Mouse (Mus musculus) midbrain, embryonic 10.5 days (tissue): Measurements from ENCODE around the gene Serpina9. TPM values are rescaled to one million over a fixed set of nuclear protein-coding genes. Genes with fewer than 3 reads are reported as not detected.

Experiments
- DNase-seq: peaks from one replicate; pipeline ENCODE4 v3.0.0-alpha.2; 2017; ENCODE audit warnings: low spot score
- H3K27ac ChIP-seq: fragments of 300-500 bp; sonication (generic); replicated peaks from 2 replicates; pipeline ENCODE4 v1.5.1; 2016; ENCODE audit warnings: mild to moderate bottlenecking
- H3K27me3 ChIP-seq: fragments of 300-500 bp; sonication (generic); 2 replicates; pipeline ENCODE4 v1.6.1; 2016; ENCODE audit warnings: low read depth, mild to moderate bottlenecking; ENCODE audit not compliant: poor library complexity, severe bottlenecking
- H3K36me3 ChIP-seq: fragments of 300-500 bp; sonication (generic); 2 replicates; pipeline ENCODE4 v1.6.1; 2016; ENCODE audit warnings: mild to moderate bottlenecking, moderate library complexity
- H3K4me1 ChIP-seq: fragments of 300-500 bp; sonication (generic); 2 replicates; pipeline ENCODE4 v1.6.1; 2016
- H3K4me3 ChIP-seq: fragments of 300-500 bp; sonication (generic); 2 replicates; pipeline ENCODE4 v1.5.1; 2016; ENCODE audit warnings: mild to moderate bottlenecking, moderate library complexity
- H3K9me3 ChIP-seq: fragments of 300-500 bp; sonication (generic); replicated peaks from 2 replicates; pipeline ENCODE4 v1.6.1; 2016; ENCODE audit warnings: mild to moderate bottlenecking
- WGBS: fragments of 180-500 bp; shearing (Covaris S2); methylation state at CpG from one replicate; pipeline ENCODE4 v1.1.7; 2016; 5-methylcytosine and 5-hydroxymethylcytosine counted together
- polyA plus RNA-seq: library from polyadenylated mRNA; unstranded; fragments of >200 nt; fragmentation: Nextera tagmentation; extraction: Ambion mirVana; gene quantifications from 2 replicates; pipeline ENCODE4 v1.2.1, GENCODE M21; 2016

Gene Serpina9
- polyA plus RNA-seq, 1 experiment from 2014 or later: not detected

DNA sequence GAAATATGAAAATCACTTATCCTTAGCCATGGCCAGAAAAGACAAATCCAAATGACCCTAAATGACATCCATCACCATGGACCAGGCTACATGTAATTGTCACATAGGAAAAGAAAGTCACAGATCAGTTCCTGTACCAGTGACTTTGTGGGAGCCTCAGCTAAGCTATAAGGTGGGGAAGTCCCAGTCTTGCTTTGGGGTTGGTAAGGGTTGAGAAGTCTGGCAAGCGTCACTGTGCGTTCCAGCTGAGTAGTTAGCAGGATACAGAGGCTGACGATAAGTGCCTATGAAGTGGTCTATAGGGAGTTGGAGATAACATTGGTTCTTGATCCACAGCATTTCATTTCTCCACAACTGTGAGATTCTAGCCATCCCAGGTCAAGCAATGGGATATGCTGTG lies 1.7 kb upstream of the Serpina9 start:
- H3K4me1 ChIP-seq: no peaks in the 10 kb centered on the region
- H3K4me3 ChIP-seq: no peak overlapping the region
- DNase-seq: no peak
- H3K27ac ChIP-seq: no peak overlapping the region
- WGBS: 86% methylated on average over 3 of the region's 3 CpGs
- peaks cover 7% of the 10 kb centered on the region; the same call in 1 of the 2 replicates for H3K9me3 ChIP-seq
- no peaks in the 10 kb centered on the region for H3K36me3 ChIP-seq
- no peaks in the 10 kb centered on the region for H3K27me3 ChIP-seq

DNA sequence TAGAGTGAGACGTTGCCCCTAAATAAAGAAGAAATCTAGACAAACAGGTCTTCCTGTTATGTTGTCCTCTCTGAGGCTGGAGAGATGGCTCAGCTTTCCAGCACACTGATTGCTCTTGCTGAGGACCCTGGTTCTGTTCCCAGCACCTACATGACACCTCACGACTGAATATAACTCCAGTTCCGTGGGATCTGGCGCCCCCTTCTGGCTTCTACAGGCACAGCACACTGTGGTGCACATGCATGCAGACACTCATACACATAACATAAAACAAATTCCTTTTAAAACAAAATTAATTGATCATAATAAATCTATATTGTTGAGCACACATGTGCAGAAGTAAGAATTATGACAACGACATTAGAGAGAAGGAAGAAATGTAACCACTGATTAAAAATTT lies 8.9 kb downstream of the Serpina9 start:
- 77% methylated on average over 5 of the region's 5 CpGs for WGBS
- no peak for DNase-seq
- Histone ChIP-seq H3K4me3 (no peak overlapping the region), H3K9me3 (no peaks in the 10 kb centered on the region; the same call in 1 of the 2 replicates), H3K36me3 (no peaks in the 10 kb centered on the region), H3K27ac (no peak overlapping the region), H3K27me3 (no peaks in the 10 kb centered on the region), H3K4me1 (no peaks in the 10 kb centered on the region)

DNA sequence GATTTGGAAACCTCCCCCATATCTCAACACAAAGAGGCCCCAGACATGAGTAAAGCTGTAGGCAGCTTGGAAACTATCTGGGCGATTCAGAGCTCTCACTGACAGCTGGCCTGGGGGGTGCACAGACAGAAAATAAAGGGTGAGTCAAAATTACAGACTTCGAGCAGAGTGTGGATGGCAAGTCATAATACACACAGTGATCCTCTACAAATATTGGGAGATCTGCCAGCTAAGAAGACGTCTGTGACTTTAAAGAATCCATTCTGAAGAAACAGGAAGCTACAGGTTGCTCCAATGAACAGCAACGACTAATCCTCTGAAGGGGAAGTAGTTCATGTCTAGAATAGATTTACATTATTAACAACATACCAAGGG lies 10.3 kb downstream of the Serpina9 start:
- H3K27me3 ChIP-seq: no peaks in the 10 kb centered on the region
- H3K9me3 ChIP-seq: no peaks in the 10 kb centered on the region; the same call in 1 of the 2 replicates
- 75% methylated on average over 4 of the region's 4 CpGs for WGBS
- DNase-seq: no peak
- H3K4me3 ChIP-seq: no peak overlapping the region
- no peaks in the 10 kb centered on the region for H3K36me3 ChIP-seq
- H3K27ac ChIP-seq: no peak overlapping the region
- no peaks in the 10 kb centered on the region for H3K4me1 ChIP-seq

DNA sequence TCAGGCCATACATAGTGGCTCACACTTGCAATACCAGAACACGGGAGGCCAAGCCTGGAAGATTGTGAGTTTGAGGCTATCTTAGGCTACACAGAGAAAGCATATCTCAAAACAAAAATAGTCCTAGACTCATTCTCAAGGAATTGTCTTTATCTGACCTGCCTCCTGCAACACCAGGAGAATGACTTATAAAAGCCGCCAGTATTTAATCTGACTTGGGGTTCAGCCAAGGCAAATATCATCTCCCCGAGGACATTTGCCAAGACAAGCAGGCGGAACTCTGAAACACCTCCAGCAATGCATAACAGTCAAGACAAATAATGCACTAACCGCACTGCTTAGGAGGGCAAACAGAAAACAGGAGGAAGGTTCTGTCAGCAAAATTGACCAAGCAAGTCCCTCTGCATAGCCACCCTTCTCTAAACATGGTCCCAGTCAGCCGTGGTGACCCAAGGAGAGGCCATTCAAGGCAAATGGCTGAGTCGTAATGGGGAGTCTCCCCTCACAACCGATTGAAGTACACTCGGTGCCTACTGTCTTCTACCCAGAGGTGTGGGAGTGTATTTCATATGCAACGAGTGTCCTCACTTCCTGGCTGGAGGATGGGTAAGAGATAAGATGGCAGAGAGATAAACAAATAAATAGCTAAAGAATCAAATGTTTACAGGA lies 10.9 kb downstream of the Serpina9 start:
- no peak for DNase-seq
- no peaks in the 10 kb centered on the region for H3K36me3 ChIP-seq
- no peak overlapping the region for H3K27ac ChIP-seq
- 90% methylated on average over 10 of the region's 10 CpGs for WGBS
- H3K4me1 ChIP-seq: no peaks in the 10 kb centered on the region
- H3K27me3 ChIP-seq: no peaks in the 10 kb centered on the region
- no peaks in the 10 kb centered on the region; the same call in 1 of the 2 replicates for H3K9me3 ChIP-seq
- no peak overlapping the region for H3K4me3 ChIP-seq

DNA sequence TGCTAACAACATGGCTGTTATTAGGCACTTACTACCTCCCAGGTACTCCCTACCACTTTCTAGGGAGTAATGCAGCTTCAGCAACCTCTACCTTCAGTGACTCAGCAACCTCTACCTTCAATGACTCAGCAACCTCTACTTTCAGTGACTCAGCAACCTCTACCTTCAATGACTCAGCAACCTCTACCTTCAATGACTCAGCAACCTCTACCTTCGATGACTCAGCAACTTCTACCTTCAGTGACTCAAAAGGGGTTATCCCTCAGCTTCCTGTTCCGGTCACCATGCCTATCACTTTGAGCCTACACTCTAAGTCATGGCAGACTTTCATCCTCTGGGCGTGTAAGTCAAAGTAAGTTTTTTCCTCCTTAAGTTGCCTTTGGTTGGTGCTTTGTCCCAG lies 13.0 kb downstream of the Serpina9 start:
- Histone ChIP-seq H3K4me3 (no peak overlapping the region), H3K9me3 (no peaks in the 10 kb centered on the region; the same call in 1 of the 2 replicates), H3K27ac (no peak overlapping the region), H3K4me1 (0 out of 2 replicates have a peak, but pooled peaks cover 4% of the 10 kb centered on the region), H3K36me3 (no peaks in the 10 kb centered on the region), H3K27me3 (no peaks in the 10 kb centered on the region)
- 94% methylated on average over 3 of the region's 3 CpGs for WGBS
- DNase-seq: no peak

DNA sequence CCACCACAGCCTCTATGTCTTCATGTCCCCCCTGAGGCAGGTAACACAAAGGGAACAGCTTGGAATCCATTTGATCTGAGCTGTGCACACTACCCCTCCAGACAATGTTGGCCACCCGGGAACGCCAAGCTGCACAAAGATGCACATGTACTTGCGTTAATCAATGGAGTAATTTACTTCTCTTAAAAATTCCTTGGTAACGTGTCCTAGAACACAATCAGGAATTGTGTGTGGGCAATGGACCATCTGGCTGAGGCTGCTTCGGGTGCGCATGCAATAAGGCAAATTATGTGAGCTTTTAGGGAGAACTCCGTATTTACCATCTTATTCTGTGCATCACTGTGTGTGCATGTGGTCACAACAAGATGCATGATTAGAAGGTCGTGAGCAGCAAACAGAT lies 13.9 kb downstream of the Serpina9 start:
- 0 out of 2 replicates have a peak, but pooled peaks cover 4% of the 10 kb centered on the region for H3K4me1 ChIP-seq
- no peaks in the 10 kb centered on the region; the same call in 1 of the 2 replicates for H3K9me3 ChIP-seq
- H3K27me3 ChIP-seq: no peaks in the 10 kb centered on the region
- H3K27ac ChIP-seq: no peak overlapping the region
- H3K4me3 ChIP-seq: no peak overlapping the region
- 84% methylated on average over 8 of the region's 8 CpGs for WGBS
- DNase-seq: no peak
- H3K36me3 ChIP-seq: no peaks in the 10 kb centered on the region

DNA sequence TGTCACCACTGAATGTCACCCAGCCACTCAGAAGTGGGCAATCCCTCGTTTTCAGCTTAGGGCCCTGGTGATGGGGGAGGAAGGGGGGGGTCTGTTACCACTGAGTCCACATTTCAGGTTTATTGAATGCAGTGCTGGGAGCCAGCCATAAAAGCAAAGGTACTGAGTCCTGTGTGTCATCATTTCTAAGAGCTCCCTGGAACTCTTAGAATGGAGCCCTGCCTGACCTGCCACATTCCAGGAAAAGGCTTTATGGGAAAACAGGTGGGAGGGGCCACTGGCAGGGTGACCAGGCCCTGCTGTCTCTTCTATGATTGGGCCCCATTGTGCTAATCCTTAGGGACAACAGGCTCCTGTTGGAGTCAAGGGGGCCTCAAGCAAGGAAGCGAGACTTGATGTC lies 17.0 kb downstream of the Serpina9 start:
- H3K27ac ChIP-seq: no peak overlapping the region
- 0 out of 2 replicates have a peak, but pooled peaks cover 4% of the 10 kb centered on the region for H3K4me1 ChIP-seq
- no peak overlapping the region for H3K4me3 ChIP-seq
- H3K36me3 ChIP-seq: no peaks in the 10 kb centered on the region
- H3K27me3 ChIP-seq: no peaks in the 10 kb centered on the region
- no peaks in the 10 kb centered on the region for H3K9me3 ChIP-seq
- 82% methylated on average over 2 of the region's 2 CpGs for WGBS
- no peak for DNase-seq

DNA sequence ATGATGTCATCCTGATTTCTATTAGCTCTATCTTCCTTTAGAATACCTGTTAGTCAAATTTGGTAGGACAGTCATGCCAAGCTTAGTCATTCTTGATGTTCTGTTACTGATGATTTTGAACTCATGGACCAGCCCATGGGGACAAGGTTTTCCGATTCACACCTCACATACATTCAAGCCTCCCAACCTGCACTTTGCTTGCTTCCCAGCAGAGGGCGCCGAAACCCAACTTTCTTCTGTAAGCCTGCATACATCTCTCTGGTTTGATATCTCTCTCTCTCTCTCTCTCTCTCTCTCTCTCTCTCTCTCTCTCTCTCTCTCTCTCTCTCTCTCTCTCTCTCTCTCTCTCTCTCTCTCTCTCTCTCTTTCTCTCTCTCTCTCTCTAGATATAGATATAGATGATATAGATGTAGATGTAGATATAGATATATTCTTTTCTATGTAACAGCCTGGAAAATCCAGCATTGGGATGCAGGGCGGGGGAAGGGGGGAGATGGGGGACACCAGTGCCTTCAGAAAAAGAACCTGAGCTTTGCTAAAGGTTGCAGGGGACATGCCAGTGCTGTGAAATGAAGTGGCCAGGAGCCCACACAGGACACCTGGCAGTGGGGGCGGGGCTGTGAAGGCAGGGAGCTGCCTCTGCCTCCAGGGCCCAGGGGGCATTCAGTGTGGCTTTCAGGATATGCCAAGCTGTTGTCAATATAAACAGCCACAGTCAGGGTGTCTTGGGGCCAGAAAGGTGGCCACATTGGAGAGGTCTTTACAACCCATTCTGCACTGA lies 18.1 kb downstream of the Serpina9 start:
- Histone ChIP-seq H3K27me3 (no peaks in the 10 kb centered on the region), H3K36me3 (no peaks in the 10 kb centered on the region), H3K9me3 (no peaks in the 10 kb centered on the region), H3K27ac (no peak overlapping the region), H3K4me3 (no peak overlapping the region), H3K4me1 (0 out of 2 replicates have a peak, but pooled peaks cover 4% of the 10 kb centered on the region)
- DNase-seq: peak; percentile 59
- WGBS: 41% methylated on average over 5 of the region's 5 CpGs

DNA sequence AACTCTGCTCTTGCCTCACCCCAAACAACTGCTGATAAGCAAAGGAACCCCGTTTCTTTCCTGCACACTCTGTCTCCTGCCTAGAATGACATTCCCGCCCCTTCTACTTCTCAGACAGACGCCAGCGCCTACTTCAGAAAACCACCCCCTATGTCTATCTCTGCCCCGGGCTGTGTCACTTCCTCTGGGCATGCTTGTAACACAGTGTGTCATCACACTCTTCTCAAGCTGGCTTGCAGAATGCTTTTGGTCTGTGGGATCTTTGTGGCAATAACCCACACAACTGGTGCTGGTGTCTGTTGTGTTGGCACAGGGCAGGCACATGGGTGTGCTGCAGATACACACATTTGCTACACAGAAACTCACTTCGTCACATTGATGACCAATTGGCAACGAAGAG lies 20.6 kb downstream of the Serpina9 start:
- Histone ChIP-seq H3K4me3 (no peak overlapping the region), H3K4me1 (0 out of 2 replicates have a peak, but pooled peaks cover 4% of the 10 kb centered on the region), H3K36me3 (no peaks in the 10 kb centered on the region), H3K27me3 (no peaks in the 10 kb centered on the region), H3K27ac (no peak overlapping the region), H3K9me3 (no peaks in the 10 kb centered on the region)
- no peak for DNase-seq
- WGBS: 83% methylated on average over 7 of the region's 7 CpGs

DNA sequence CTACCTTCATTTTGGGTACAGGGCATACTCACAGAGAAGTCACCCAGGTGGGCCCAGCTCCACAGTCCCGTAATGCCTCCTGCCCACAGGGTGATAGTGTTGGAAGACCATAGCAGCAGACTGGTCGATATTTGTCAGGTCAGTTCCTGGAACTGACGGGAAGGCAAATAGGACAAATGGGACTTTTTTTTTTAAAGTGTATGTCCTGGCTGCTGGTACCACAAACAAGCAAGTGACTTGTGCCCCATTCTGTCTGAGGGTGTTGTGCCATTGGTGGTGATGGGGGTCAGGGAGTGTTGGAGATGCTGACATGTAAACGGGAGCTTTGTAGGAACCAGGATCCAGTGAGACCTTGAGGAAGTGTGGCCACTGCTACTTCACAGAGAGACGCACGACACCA lies 23.7 kb downstream of the Serpina9 start, which contains the start of gene Serpina11:
Serpina11 (minus strand) TSS at position 101 of the 400 bp plus-strand sequence.
- H3K27ac ChIP-seq: no peak within 1 kb of the TSS
- no peaks in the 10 kb centered on the region for H3K36me3 ChIP-seq
- H3K4me3 ChIP-seq: no peak within 1 kb of the TSS
- H3K27me3 ChIP-seq: no peaks in the 10 kb centered on the region
- H3K9me3 ChIP-seq: no peaks in the 10 kb centered on the region
- no peaks in the 10 kb centered on the region for H3K4me1 ChIP-seq
- WGBS: 91% methylated on average over 6 of the region's 6 CpGs
- DNase-seq: no peak

DNA sequence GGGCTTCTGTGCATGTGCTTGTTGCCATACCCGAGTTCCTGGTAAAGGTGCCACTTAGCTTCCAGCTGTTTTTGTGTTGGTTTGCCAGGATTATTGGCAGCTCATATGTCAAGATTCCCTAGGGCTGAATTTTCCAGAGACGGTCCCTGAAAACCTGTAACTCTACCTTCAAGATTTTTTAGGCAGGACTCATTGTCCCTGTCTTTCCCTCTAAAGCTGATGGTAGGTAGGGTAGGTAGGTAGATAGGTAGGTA lies 24.1 kb downstream of the Serpina9 start:
- Histone ChIP-seq H3K27me3 (no peaks in the 10 kb centered on the region), H3K36me3 (no peaks in the 10 kb centered on the region), H3K9me3 (no peaks in the 10 kb centered on the region), H3K4me3 (no peak overlapping the region), H3K27ac (no peak overlapping the region), H3K4me1 (no peaks in the 10 kb centered on the region)
- DNase-seq: no peak
- 72% methylated on average over 2 of the region's 2 CpGs for WGBS

DNA sequence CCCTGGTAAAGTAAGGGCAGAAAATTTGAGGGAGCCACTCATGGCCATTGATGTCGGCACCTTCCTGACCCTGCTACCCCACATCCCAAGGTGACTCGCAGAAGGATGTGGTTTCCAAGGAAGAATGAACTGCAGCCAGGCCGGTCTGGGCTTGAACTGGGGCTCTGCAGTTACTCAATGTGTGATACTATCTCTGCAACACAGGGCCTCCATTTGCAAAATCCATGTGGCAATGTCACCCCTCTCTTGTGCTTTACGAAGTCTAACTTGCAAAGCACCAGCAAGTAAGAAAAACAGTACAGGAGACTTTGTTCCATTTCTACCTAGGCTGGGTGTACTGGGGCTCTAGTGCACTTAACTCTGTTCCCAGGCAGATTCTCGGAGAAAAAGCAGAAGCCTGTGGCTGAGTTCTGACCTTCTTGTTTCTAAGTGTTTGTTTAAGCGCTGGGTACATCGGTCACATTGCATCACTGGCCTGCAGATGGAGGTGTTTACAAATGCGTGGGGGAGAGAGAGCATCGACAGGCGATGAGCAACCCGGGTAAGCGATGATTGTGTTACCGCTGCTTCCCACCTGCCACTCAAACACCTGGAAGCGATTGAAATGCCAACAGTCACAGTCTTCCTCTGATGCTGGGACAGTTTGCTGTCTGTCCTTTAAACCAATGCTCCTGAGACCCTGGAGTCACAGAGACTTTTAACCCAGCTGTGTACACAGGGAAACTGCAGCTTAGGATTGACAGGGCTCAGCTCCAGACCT lies 24.6 kb downstream of the Serpina9 start:
- Histone ChIP-seq H3K27me3 (no peaks in the 10 kb centered on the region), H3K36me3 (no peaks in the 10 kb centered on the region), H3K27ac (no peak overlapping the region), H3K9me3 (no peaks in the 10 kb centered on the region), H3K4me1 (no peaks in the 10 kb centered on the region), H3K4me3 (no peak overlapping the region)
- WGBS: 65% methylated on average over 14 of the region's 14 CpGs
- no peak for DNase-seq

DNA sequence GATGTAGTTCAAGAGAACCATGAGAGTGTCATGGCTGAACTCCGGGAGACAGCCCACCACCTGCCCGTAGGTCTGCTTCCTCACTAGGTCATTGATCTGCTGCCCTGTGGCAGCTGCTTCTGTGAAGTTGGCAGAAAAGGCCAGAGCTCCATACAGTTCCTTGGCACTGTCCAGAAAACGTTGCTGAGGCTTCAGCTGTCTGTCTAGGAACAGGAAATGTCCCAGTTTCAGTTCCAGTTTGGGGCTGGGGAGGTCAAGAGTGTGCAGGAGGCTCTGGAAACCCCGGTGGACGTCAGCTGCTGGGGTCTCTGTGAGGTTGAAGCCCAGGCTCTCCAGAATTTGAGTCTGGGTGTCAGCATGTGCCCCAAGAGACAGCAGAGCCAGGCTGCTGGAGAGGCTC lies 27.7 kb downstream of the Serpina9 start:
- no peaks in the 10 kb centered on the region for H3K27me3 ChIP-seq
- no peak for DNase-seq
- no peaks in the 10 kb centered on the region for H3K4me1 ChIP-seq
- WGBS: 69% methylated on average over 5 of the region's 5 CpGs
- no peaks in the 10 kb centered on the region for H3K9me3 ChIP-seq
- no peaks in the 10 kb centered on the region for H3K36me3 ChIP-seq
- H3K27ac ChIP-seq: no peak overlapping the region
- H3K4me3 ChIP-seq: no peak overlapping the region
